Mouse (Mus musculus) midbrain, postnatal 0 days (tissue): ENCODE data around the gene Bcam. TPM values are rescaled to one million over a fixed set of nuclear protein-coding genes. Genes with fewer than 3 reads are reported as not detected.
A peak's percentile ranks its signal among the peaks of the same experiment; 100 is the strongest.

Experiments
- ATAC-seq: fragments of 200-750 bp; cut with Nextera tagmentation; 2 replicates; pipeline ENCODE4 v1.8.0; 2017; ENCODE audit warnings: moderate number of reproducible peaks, mild to moderate bottlenecking, moderate TSS enrichment, moderate library complexity; ENCODE audit not compliant: low FRiP score
- DNase-seq: peaks from one replicate; pipeline ENCODE4 v3.0.0-alpha.2; 2015; ENCODE audit warnings: low spot score
- H3K27ac ChIP-seq: fragments of 300-500 bp; sonication (generic); 2 replicates; pipeline ENCODE4 v1.5.1; 2014; ENCODE audit warnings: low read depth, mild to moderate bottlenecking, low read length, mixed read lengths
- H3K27me3 ChIP-seq: fragments of 300-500 bp; sonication (generic); 2 replicates; pipeline ENCODE4 v1.6.1; 2014; ENCODE audit warnings: low read length, control low read depth, mixed read lengths; ENCODE audit not compliant: insufficient read depth
- H3K36me3 ChIP-seq: fragments of 300-500 bp; sonication (generic); 2 replicates; pipeline ENCODE4 v1.6.1; 2014; ENCODE audit warnings: low read length, control low read depth, mixed read lengths; ENCODE audit not compliant: insufficient read depth
- H3K4me1 ChIP-seq: fragments of 300-500 bp; sonication (generic); 2 replicates; pipeline ENCODE4 v1.6.1; 2014; ENCODE audit warnings: mild to moderate bottlenecking, control low read depth, antibody characterized with exemption, low read length, mixed read lengths; ENCODE audit not compliant: insufficient read depth
- H3K4me2 ChIP-seq: fragments of 300-500 bp; sonication (generic); 2 replicates; pipeline ENCODE4 v1.6.1; 2014; ENCODE audit warnings: low read depth, mild to moderate bottlenecking, low read length, mixed read lengths; ENCODE audit not compliant: poor library complexity, severe bottlenecking
- H3K4me3 ChIP-seq: fragments of 300-500 bp; sonication (generic); 2 replicates; pipeline ENCODE4 v1.5.1; 2014; ENCODE audit warnings: low read depth, mild to moderate bottlenecking, low read length, moderate library complexity
- H3K9ac ChIP-seq: fragments of 300-500 bp; sonication (generic); replicated peaks from 2 replicates; pipeline ENCODE4 v1.6.1; 2014; ENCODE audit warnings: mild to moderate bottlenecking, low read length, moderate library complexity, mixed read lengths; ENCODE audit not compliant: poor library complexity, severe bottlenecking
- H3K9me3 ChIP-seq: fragments of 300-500 bp; sonication (generic); 2 replicates; pipeline ENCODE4 v1.6.1; 2016; ENCODE audit warnings: low read length, control low read depth
- CTCF ChIP-seq: IDR thresholded peaks from 2 replicates; pipeline ENCODE4 v1.5.1; 2016; ENCODE audit warnings: antibody characterized with exemption, mild to moderate bottlenecking
- WGBS: fragments of 180-500 bp; shearing (Covaris S2); extraction: QIAGEN DNeasy Blood & Tissue Kit; methylation state at CpG from one replicate; pipeline ENCODE4 v1.1.7; 2014; 5-methylcytosine and 5-hydroxymethylcytosine counted together
- polyA plus RNA-seq: library from polyadenylated mRNA; unstranded; fragments of >200 nt; fragmentation: Nextera tagmentation; extraction: Ambion mirVana; gene quantifications from 2 replicates; pipeline ENCODE4 v1.2.1, GENCODE M21; 2015
- total RNA-seq: library from RNA; depleted of rRNA; stranded (reverse); fragments of >200 nt; gene quantifications from 2 replicates; pipeline ENCODE4 v1.2.3, GENCODE M21; 2014

Gene Bcam
- total and polyA plus RNA-seq, 2 experiments from 2014 or later = 18.7 to 33.5 TPM

DNA sequence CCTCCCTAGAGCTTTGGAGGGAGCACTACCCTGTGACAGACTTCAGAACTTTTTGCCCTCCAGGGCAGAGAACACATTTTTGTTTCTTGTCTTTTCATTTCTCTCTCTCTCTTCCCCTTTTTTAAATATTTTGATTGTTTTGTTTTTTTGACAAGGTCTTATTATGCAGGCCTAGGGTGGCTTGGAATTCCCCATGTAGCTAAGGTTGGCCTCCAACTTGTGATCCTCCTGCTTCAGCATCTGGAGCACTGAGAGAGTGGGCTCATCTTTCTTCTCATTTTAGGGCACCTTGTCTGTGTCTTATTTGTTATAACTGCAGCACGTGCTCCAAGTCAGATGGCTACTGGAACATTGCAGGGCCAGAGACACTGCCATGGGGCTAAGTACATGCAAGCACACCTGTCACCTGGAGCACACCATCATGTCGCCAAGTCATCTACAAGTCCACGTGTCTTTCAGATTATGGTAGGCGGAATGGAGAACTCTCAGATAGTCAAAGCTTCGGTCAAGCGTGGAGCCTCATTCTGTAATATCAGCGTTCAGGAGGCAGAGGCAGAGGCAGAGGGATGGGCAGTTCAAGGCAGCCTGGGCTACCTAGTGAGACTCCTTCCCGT, 35.6 kb upstream of the Bcam start:
- no peak for DNase-seq

GRCm38 (mm10) chr7:19802995-19803394, 32.2 kb upstream of the Bcam start:
- H3K4me3 ChIP-seq = no peak overlapping the region
- no peaks in the 10 kb centered on the region for H3K4me1 ChIP-seq
- no peak overlapping the region for H3K27ac ChIP-seq
- no peaks in the 10 kb centered on the region for H3K36me3 ChIP-seq
- ATAC-seq = no peak
- peak; percentile 91 for TF ChIP-seq CTCF
- WGBS = 18% methylated on average over 7 of the region's 7 CpGs
- no peak overlapping the region for H3K9ac ChIP-seq
- H3K4me2 ChIP-seq = no peak overlapping the region
- no peaks in the 10 kb centered on the region for H3K27me3 ChIP-seq
- no peaks in the 10 kb centered on the region for H3K9me3 ChIP-seq
- DNase-seq = peak; percentile 55

More for the DNA sequence above, 35.6 kb upstream of the Bcam start:
- H3K27me3 ChIP-seq = peaks cover 25% of the 10 kb centered on the region
- ATAC-seq = no peak
- H3K4me1 ChIP-seq = peaks cover 10% of the 10 kb centered on the region; the same call in 1 of the 2 replicates
- no peak overlapping the region for H3K27ac ChIP-seq
- no peak overlapping the region for H3K4me2 ChIP-seq
- no peak for TF ChIP-seq CTCF
- 87% methylated on average over 8 of the region's 8 CpGs for WGBS
- no peak overlapping the region for H3K9ac ChIP-seq
- no peaks in the 10 kb centered on the region for H3K9me3 ChIP-seq
- H3K36me3 ChIP-seq = no peaks in the 10 kb centered on the region
- H3K4me3 ChIP-seq = no peak overlapping the region

DNA sequence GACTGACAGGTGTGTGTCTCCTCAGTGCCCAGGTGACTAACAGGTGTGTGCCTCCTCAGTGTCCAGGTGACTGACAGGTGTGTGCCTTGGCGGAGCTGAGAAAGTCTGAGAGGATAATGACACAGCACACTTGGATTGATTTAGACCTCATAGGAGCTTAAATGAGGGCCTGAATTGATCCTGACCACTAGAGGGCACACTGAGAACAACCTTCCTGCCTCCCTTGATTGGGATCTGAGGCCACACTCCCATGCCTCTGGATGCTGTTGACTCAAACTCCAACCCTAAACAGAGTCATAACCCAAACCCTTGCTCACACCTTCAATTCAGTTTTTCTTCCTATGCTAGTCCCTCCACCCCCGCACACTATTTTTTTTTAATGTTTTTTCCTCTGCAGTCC, 29.9 kb upstream of the Bcam start:
- 23% methylated on average over 2 of the region's 2 CpGs for WGBS
- no peak overlapping the region for H3K27ac ChIP-seq
- no peaks in the 10 kb centered on the region for H3K9me3 ChIP-seq
- H3K4me1 ChIP-seq = no peaks in the 10 kb centered on the region
- no peaks in the 10 kb centered on the region for H3K36me3 ChIP-seq
- peak; percentile 49 for DNase-seq
- H3K4me2 ChIP-seq = no peak overlapping the region
- H3K27me3 ChIP-seq = peaks cover 18% of the 10 kb centered on the region
- no peak overlapping the region for H3K4me3 ChIP-seq
- no peak for ATAC-seq
- TF ChIP-seq CTCF = peak; percentile 74
- H3K9ac ChIP-seq = no peak overlapping the region

- ATAC-seq = no peak
- 3% methylated on average over 32 of the region's 32 CpGs for WGBS
- H3K27me3 ChIP-seq = peaks cover 20% of the 10 kb centered on the region
- peak; percentile 39 for DNase-seq
- H3K4me2 ChIP-seq = no peak within 1 kb of the TSS
- no peak within 1 kb of the TSS; the same call in 1 of the 2 replicates for H3K4me3 ChIP-seq
- no peaks in the 10 kb centered on the region for H3K9me3 ChIP-seq
- no peaks in the 10 kb centered on the region for H3K4me1 ChIP-seq
- TF ChIP-seq CTCF = peak; percentile 69
- H3K27ac ChIP-seq = no peak within 1 kb of the TSS
- H3K9ac ChIP-seq = no peak within 1 kb of the TSS
- H3K36me3 ChIP-seq = no peaks in the 10 kb centered on the region
Measured at GRCm38 (mm10) chr7:19796697-19797588, 26.1 kb upstream of the Bcam start, which contains the start of gene Cblc. Gene Cblc, minus strand, starts transcription at chr7:19796809.

DNA sequence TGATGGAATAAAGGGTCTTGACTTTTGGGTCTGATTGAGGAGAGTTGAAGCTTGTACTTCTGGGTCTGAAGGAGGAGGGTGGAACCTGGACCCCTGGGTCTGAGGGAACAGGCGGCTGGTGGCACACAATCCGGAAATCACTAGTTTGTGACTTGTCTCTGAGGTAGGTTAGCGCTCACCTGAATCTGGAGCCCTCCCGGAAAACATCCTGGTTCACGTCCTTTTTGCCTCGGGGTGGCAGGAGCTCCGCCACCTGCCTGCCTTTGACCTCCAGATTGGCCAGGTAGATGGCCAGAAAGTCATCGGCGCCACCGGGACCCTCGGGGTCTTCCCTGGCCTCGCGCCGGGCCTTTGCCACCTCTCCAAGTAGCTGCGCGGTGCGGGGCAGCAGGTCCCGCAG, 25.4 kb upstream of the Bcam start:
- WGBS = 11% methylated on average over 18 of the region's 18 CpGs
- H3K4me2 ChIP-seq = no peak overlapping the region

DNA sequence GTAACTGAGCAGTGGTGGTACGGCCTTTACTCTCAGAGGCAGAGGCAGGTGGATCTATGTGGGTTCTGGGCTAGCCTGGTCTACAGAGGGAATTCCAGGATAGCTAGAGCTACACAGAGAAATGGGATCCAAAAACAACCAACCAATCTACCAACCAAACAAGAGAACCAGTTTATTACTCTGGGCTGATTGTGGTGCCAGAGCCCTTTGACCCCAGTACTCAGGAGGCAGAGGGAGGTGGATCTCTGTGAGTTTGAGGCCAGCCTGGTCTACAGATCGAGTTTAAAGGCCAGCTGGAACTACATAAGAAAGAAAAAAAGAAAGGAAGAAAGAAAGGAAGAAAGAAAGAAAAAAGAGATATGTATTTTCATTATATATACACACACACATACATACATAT, 24.4 kb upstream of the Bcam start:
- Histone ChIP-seq H3K9ac (no peak overlapping the region), H3K4me1 (no peaks in the 10 kb centered on the region), H3K9me3 (no peaks in the 10 kb centered on the region), H3K27me3 (peaks cover 20% of the 10 kb centered on the region), H3K27ac (no peak overlapping the region), H3K4me2 (no peak overlapping the region), H3K36me3 (no peaks in the 10 kb centered on the region), H3K4me3 (no peak overlapping the region)
- no peak for TF ChIP-seq CTCF
- 58% methylated on average over 2 of the region's 2 CpGs for WGBS
- no peak for DNase-seq
- no peak for ATAC-seq

More for the DNA sequence above, 25.4 kb upstream of the Bcam start:
- Histone ChIP-seq H3K27me3 (peaks cover 20% of the 10 kb centered on the region), H3K36me3 (no peaks in the 10 kb centered on the region), H3K9me3 (no peaks in the 10 kb centered on the region), H3K4me1 (no peaks in the 10 kb centered on the region), H3K27ac (no peak overlapping the region), H3K9ac (no peak overlapping the region), H3K4me3 (no peak overlapping the region; the same call in 1 of the 2 replicates)
- TF ChIP-seq CTCF = no peak
- ATAC-seq = no peak
- DNase-seq = no peak
